Mouse (Mus musculus) MEL (cell line): Measurements from ENCODE around the gene Kcnh4.

ENCODE experiments used
- CHD1 ChIP-seq: IDR thresholded peaks from 2 replicates; pipeline ENCODE4 v1.6.1; 2012; ENCODE audit warnings: low read depth, mild to moderate bottlenecking, inconsistent platforms, low read length, improper control_type of control experiment
- CTCF ChIP-seq, 3 experiments: IDR thresholded peaks in 2 of 3; conservative IDR thresholded peaks in 1 of 3; 2 replicates each; pipeline ENCODE4 v1.5.1; 2011 to 2012; ENCODE audit warnings: low read length in 3 of 3, low read depth in 2 of 3, mild to moderate bottlenecking in 2 of 3, improper control_type of control experiment in 1 of 3, inconsistent platforms in 1 of 3, mixed read lengths in 1 of 3, moderate library complexity in 1 of 3; ENCODE audit not compliant: control insufficient read depth in 1 of 3, insufficient read depth in 1 of 3, poor library complexity in 1 of 3, severe bottlenecking in 1 of 3
- EP300 ChIP-seq, 2 experiments: IDR thresholded peaks; 2 replicates each; pipeline ENCODE4 v1.6.1; 2011; ENCODE audit warnings: improper control_type of control experiment in 2 of 2, low read length in 2 of 2, low read depth in 1 of 2, mild to moderate bottlenecking in 1 of 2
- GABPA ChIP-seq: IDR thresholded peaks from 2 replicates; pipeline ENCODE4 v1.6.1; 2012; ENCODE audit warnings: low read depth, mild to moderate bottlenecking, inconsistent platforms, low read length, improper control_type of control experiment, moderate library complexity
- GATA1 ChIP-seq: IDR thresholded peaks from 2 replicates; pipeline ENCODE4 v1.6.1; 2011; ENCODE audit warnings: low read depth, low read length, improper control_type of control experiment
- MAFK ChIP-seq: IDR thresholded peaks from 2 replicates; pipeline ENCODE4 v1.6.1; 2011; ENCODE audit warnings: low read depth, mild to moderate bottlenecking, low read length, improper control_type of control experiment, borderline replicate concordance
- MXI1 ChIP-seq: IDR thresholded peaks from 2 replicates; pipeline ENCODE4 v1.6.1; 2011; ENCODE audit warnings: mild to moderate bottlenecking, low read depth, low read length, improper control_type of control experiment
- NELFE ChIP-seq: IDR thresholded peaks from 2 replicates; pipeline ENCODE4 v1.6.1; 2011; ENCODE audit warnings: low read depth, low read length, improper control_type of control experiment
- POLR2A ChIP-seq, 2 experiments: IDR thresholded peaks; 2 replicates each; pipeline ENCODE4 v1.6.1; 2011 to 2012; ENCODE audit warnings: low read length in 2 of 2, mild to moderate bottlenecking in 2 of 2, control low read depth in 1 of 2, improper control_type of control experiment in 1 of 2, low read depth in 1 of 2, moderate library complexity in 1 of 2; ENCODE audit not compliant: control insufficient read depth in 1 of 2, insufficient read depth in 1 of 2, poor library complexity in 1 of 2
- POLR2AphosphoS5 ChIP-seq: IDR thresholded peaks from 2 replicates; pipeline ENCODE4 v1.6.1; 2012; ENCODE audit warnings: low read depth, borderline replicate concordance, mild to moderate bottlenecking, inconsistent platforms, low read length, moderate library complexity, mixed read lengths
- RAD21 ChIP-seq: IDR thresholded peaks from 2 replicates; pipeline ENCODE4 v1.6.1; 2011; ENCODE audit warnings: mild to moderate bottlenecking, low read depth, low read length, improper control_type of control experiment
- TAL1 ChIP-seq: IDR thresholded peaks from 2 replicates; pipeline ENCODE4 v1.6.1; 2012; ENCODE audit warnings: mild to moderate bottlenecking, inconsistent platforms, low read length, moderate library complexity, mixed read lengths
- USF2 ChIP-seq, 2 experiments: IDR thresholded peaks; 2 replicates each; pipeline ENCODE4 v1.6.1; 2011 to 2012; ENCODE audit warnings: improper control_type of control experiment in 2 of 2, low read length in 2 of 2, borderline replicate concordance in 1 of 2, inconsistent platforms in 1 of 2, low read depth in 1 of 2, mild to moderate bottlenecking in 1 of 2; ENCODE audit not compliant: insufficient read depth in 1 of 2
- ZC3H11A ChIP-seq: IDR thresholded peaks from 2 replicates; pipeline ENCODE4 v1.6.1; 2012; ENCODE audit warnings: low read depth, mild to moderate bottlenecking, inconsistent platforms, low read length, improper control_type of control experiment

DNA sequence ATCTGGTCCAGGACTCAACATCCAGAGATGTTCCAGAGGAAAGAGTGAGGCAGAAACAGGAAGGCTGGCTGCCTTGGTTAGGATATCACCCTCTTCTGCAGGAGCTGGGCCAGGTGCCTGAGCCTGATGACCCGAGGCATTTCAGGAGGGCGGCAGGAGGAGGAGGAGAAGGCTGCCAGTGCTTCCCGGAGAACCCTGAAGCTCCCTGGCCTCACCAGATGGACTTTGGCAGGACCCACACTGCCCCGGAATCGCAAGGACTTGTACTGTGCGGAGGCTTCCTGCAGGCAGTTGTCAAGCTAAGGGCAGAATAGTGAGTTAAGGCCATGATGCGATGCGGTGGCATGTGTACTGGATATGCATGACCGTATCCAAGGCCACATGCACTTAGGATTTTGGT lies 7.0 kb upstream of the Kcnh4 start:
- TF ChIP-seq ZC3H11A (no peak), POLR2A (IDR thresholded peaks at IDR 0.05; ENCODE audit: control insufficient read depth in 1 of 2, insufficient read depth in 1 of 2, low read depth in 1 of 2, low read length in 2 of 2, poor library complexity in 1 of 2) (no peak), POLR2AphosphoS5 (no peak), MAFK (no peak), TAL1 (no peak), CTCF (IDR thresholded peaks at IDR 0.05 in 2 of 3, conservative IDR thresholded peaks at IDR 0.05 in 1 of 3; ENCODE audit: control insufficient read depth in 1 of 3, insufficient read depth in 1 of 3, low read depth in 2 of 3, low read length in 3 of 3, poor library complexity in 1 of 3, severe bottlenecking in 1 of 3) (no peak), EP300 (IDR thresholded peaks at IDR 0.05; ENCODE audit: low read depth in 1 of 2, low read length in 2 of 2) (no peak), CHD1 (no peak), MXI1 (no peak), RAD21 (no peak), USF2 (IDR thresholded peaks at IDR 0.05; ENCODE audit: borderline replicate concordance in 1 of 2, insufficient read depth in 1 of 2, low read depth in 1 of 2, low read length in 2 of 2) (no peak), GATA1 (no peak), NELFE (no peak), GABPA (no peak)
